Mouse (Mus musculus) olfactory bulb, adult 2 months (tissue): Measurements from ENCODE around the gene Ppp2r5b.

Experiments
- CTCF ChIP-seq: fragments of 200-500 bp; IDR thresholded peaks from 2 replicates; pipeline ENCODE4 v1.5.1; 2012; ENCODE audit warnings: low read depth, mild to moderate bottlenecking, low read length, moderate library complexity; ENCODE audit not compliant: insufficient read depth
- POLR2A ChIP-seq: fragments of 200-500 bp; IDR thresholded peaks from 2 replicates; pipeline ENCODE4 v1.6.1; 2012; ENCODE audit warnings: mild to moderate bottlenecking, low read depth, low read length, moderate library complexity; ENCODE audit not compliant: insufficient read depth

DNA sequence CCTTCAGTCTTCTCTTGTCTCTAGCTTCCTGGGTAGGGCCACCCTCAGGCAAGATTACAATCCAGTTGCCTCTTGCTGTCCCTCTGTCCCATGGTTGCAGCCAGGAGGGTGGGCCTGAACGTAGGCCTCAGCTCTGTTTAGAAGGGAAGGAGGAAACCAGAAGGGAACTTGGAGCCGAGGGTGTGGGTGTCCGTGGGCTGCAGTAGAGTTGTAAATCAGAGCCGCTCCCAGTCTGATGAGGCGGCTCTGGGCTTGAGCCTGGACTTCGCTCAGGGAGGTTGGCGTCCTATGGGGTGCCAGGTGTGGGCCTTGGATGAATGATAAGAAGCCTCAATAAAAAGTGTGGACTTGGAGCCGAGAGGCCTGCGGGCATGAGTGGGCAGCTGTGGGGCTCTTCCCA is 28.5 kb upstream of the Ppp2r5b start:
- no peak for TF ChIP-seq POLR2A
- TF ChIP-seq CTCF = no peak
